Mouse (Mus musculus): ENCODE measurements at regions not wholly inside any gene's neighbourhood (a gene's known extent, or its start where the extent isn't known, plus 50 kb on each side); places are given as distances from the start of the nearest gene placed in this dataset.

- no peak for DNase-seq
Measured at GRCm38 (mm10) chr19:27142181-27142580, 74.1 kb upstream of the Vldlr start.

GRCm38 (mm10) chr19:27147404-27147803 lies 68.9 kb upstream of the Vldlr start:
- no peak for DNase-seq

- DNase-seq = no peak
Measured at GRCm38 (mm10) chr19:27148330-27148729, 68.0 kb upstream of the Vldlr start.

GRCm38 (mm10) chr19:27149567-27149966 lies 66.7 kb upstream of the Vldlr start:
- DNase-seq = no peak

GRCm38 (mm10) chr19:27161933-27162332 lies 54.4 kb upstream of the Vldlr start:
- DNase-seq = no peak
